Mouse (Mus musculus) midbrain, embryonic 11.5 days (tissue): ENCODE measurements at regions not wholly inside any gene's neighbourhood (a gene's known extent, or its start where the extent isn't known, plus 50 kb on each side); places are given as distances from the start of the nearest gene placed in this dataset.

Experiments
- ATAC-seq: fragments of 200-750 bp; cut with Nextera tagmentation; 2 replicates; pipeline ENCODE4 v1.8.0; 2017; ENCODE audit warnings: moderate TSS enrichment, moderate library complexity; ENCODE audit not compliant: low FRiP score
- DNase-seq: peaks from one replicate; pipeline ENCODE4 v3.0.0; 2015; ENCODE audit warnings: low spot score; ENCODE audit errors: missing footprints
- H3K27ac ChIP-seq: fragments of 300-500 bp; sonication (generic); 2 replicates; pipeline ENCODE4 v1.5.1; 2014; ENCODE audit warnings: low read depth, low read length
- H3K27me3 ChIP-seq: fragments of 300-500 bp; sonication (generic); 2 replicates; pipeline ENCODE4 v1.6.1; 2014; ENCODE audit warnings: mild to moderate bottlenecking, low read length, moderate library complexity, mixed read lengths; ENCODE audit not compliant: control insufficient read depth, insufficient read depth
- H3K36me3 ChIP-seq: fragments of 300-500 bp; sonication (generic); 2 replicates; pipeline ENCODE4 v1.6.1; 2014; ENCODE audit warnings: mild to moderate bottlenecking, low read length, moderate library complexity, mixed read lengths; ENCODE audit not compliant: control insufficient read depth, insufficient read depth
- H3K4me1 ChIP-seq: fragments of 300-500 bp; sonication (generic); 2 replicates; pipeline ENCODE4 v1.6.1; 2014; ENCODE audit warnings: low read length; ENCODE audit not compliant: control insufficient read depth, insufficient read depth
- H3K4me2 ChIP-seq: fragments of 300-500 bp; sonication (generic); 2 replicates; pipeline ENCODE4 v1.6.1; 2014; ENCODE audit warnings: mild to moderate bottlenecking, moderate library complexity
- H3K4me3 ChIP-seq: fragments of 300-500 bp; sonication (generic); 2 replicates; pipeline ENCODE4 v1.5.1; 2014; ENCODE audit warnings: low read depth, low read length
- H3K9ac ChIP-seq: fragments of 300-500 bp; sonication (generic); 2 replicates; pipeline ENCODE4 v1.6.1; 2014; ENCODE audit warnings: low read length
- H3K9me3 ChIP-seq: fragments of 300-500 bp; sonication (generic); 2 replicates; pipeline ENCODE4 v1.6.1; 2016; ENCODE audit warnings: low read length; ENCODE audit not compliant: control insufficient read depth
- WGBS: fragments of 180-500 bp; shearing (Covaris S2); extraction: QIAGEN DNeasy Blood & Tissue Kit; methylation state at CpG from one replicate; pipeline ENCODE4 v1.1.7; 2014; 5-methylcytosine and 5-hydroxymethylcytosine counted together

- DNase-seq (no peak), ATAC-seq (no peak)
- Histone ChIP-seq H3K9ac (no peak overlapping the region), H3K27ac (no peak overlapping the region), H3K4me3 (no peak overlapping the region), H3K27me3 (peaks cover 2% of the 10 kb centered on the region; the same call in 1 of the 2 replicates), H3K4me1 (no peaks in the 10 kb centered on the region), H3K9me3 (no peaks in the 10 kb centered on the region), H3K4me2 (no peak overlapping the region), H3K36me3 (no peaks in the 10 kb centered on the region)
- 45% methylated on average over 4 of the region's 4 CpGs for WGBS
Measured at GRCm38 (mm10) chr9:63052181-63052580, 64.5 kb upstream of the Pias1 start.

GRCm38 (mm10) chr9:63051631-63052030 lies 63.9 kb upstream of the Pias1 start:
- WGBS: 84% methylated on average over 4 of the region's 4 CpGs
- ATAC-seq (no peak), DNase-seq (no peak)
- Histone ChIP-seq H3K9me3 (no peaks in the 10 kb centered on the region), H3K4me3 (no peak overlapping the region), H3K4me1 (no peaks in the 10 kb centered on the region), H3K27ac (no peak overlapping the region), H3K27me3 (peaks cover 2% of the 10 kb centered on the region; the same call in 1 of the 2 replicates), H3K4me2 (no peak overlapping the region), H3K9ac (no peak overlapping the region), H3K36me3 (no peaks in the 10 kb centered on the region)

- 81% methylated on average over 5 of the region's 5 CpGs for WGBS
- H3K4me2 ChIP-seq: no peak overlapping the region
- no peaks in the 10 kb centered on the region for H3K4me1 ChIP-seq
- no peaks in the 10 kb centered on the region for H3K36me3 ChIP-seq
- no peak for ATAC-seq
- H3K27ac ChIP-seq: no peak overlapping the region
- DNase-seq: no peak
- no peak overlapping the region for H3K4me3 ChIP-seq
- no peak overlapping the region for H3K9ac ChIP-seq
- H3K27me3 ChIP-seq: no peaks in the 10 kb centered on the region
- H3K9me3 ChIP-seq: no peaks in the 10 kb centered on the region
Measured at GRCm38 (mm10) chr9:63049290-63049689, 61.6 kb upstream of the Pias1 start.

GRCm38 (mm10) chr9:63046981-63047380 lies 59.3 kb upstream of the Pias1 start:
- 92% methylated on average over 3 of the region's 3 CpGs for WGBS

GRCm38 (mm10) chr9:63045531-63045930 lies 57.8 kb upstream of the Pias1 start:
- H3K9me3 ChIP-seq: no peaks in the 10 kb centered on the region
- H3K4me1 ChIP-seq: no peaks in the 10 kb centered on the region
- DNase-seq (no peak), ATAC-seq (no peak)
- no peaks in the 10 kb centered on the region for H3K36me3 ChIP-seq
- no peak overlapping the region for H3K4me2 ChIP-seq
- no peak overlapping the region for H3K27ac ChIP-seq
- no peak overlapping the region for H3K9ac ChIP-seq
- 81% methylated on average over 4 of the region's 4 CpGs for WGBS
- no peaks in the 10 kb centered on the region for H3K27me3 ChIP-seq
- H3K4me3 ChIP-seq: no peak overlapping the region

More at GRCm38 (mm10) chr9:63046981-63047380, 59.3 kb upstream of the Pias1 start:
- Histone ChIP-seq H3K9ac (no peak overlapping the region), H3K4me1 (no peaks in the 10 kb centered on the region), H3K27ac (no peak overlapping the region), H3K27me3 (no peaks in the 10 kb centered on the region), H3K36me3 (no peaks in the 10 kb centered on the region), H3K4me3 (no peak overlapping the region), H3K9me3 (no peaks in the 10 kb centered on the region), H3K4me2 (no peak overlapping the region)
- DNase-seq (no peak), ATAC-seq (no peak)

- ATAC-seq (no peak), DNase-seq (no peak)
- H3K4me1 ChIP-seq: no peaks in the 10 kb centered on the region
- H3K9ac ChIP-seq: no peak overlapping the region
- no peaks in the 10 kb centered on the region for H3K36me3 ChIP-seq
- H3K4me2 ChIP-seq: no peak overlapping the region
- H3K4me3 ChIP-seq: no peak overlapping the region
- H3K27me3 ChIP-seq: no peaks in the 10 kb centered on the region
- no peaks in the 10 kb centered on the region for H3K9me3 ChIP-seq
- WGBS: 79% methylated on average over 3 of the region's 3 CpGs
- H3K27ac ChIP-seq: no peak overlapping the region
Measured at GRCm38 (mm10) chr9:63043304-63043703, 55.6 kb upstream of the Pias1 start.

- Histone ChIP-seq H3K27me3 (no peaks in the 10 kb centered on the region), H3K9me3 (no peaks in the 10 kb centered on the region), H3K36me3 (no peaks in the 10 kb centered on the region), H3K4me2 (no peak overlapping the region), H3K4me3 (no peak overlapping the region), H3K9ac (no peak overlapping the region), H3K4me1 (no peaks in the 10 kb centered on the region), H3K27ac (no peak overlapping the region)
- DNase-seq: no peak
- ATAC-seq: no peak
- WGBS: 89% methylated on average over 6 of the region's 6 CpGs
Measured at GRCm38 (mm10) chr9:63038031-63038430, 50.3 kb upstream of the Pias1 start.
